Mouse (Mus musculus) kidney, adult 2 months (tissue): ENCODE data around the gene Plxna2.

ENCODE experiments used
- CTCF ChIP-seq: fragments of 200-500 bp; conservative IDR thresholded peaks from 2 replicates; pipeline ENCODE4 v1.5.1; 2011; ENCODE audit warnings: low read depth, mild to moderate bottlenecking, control low read depth, low read length, moderate library complexity, mixed read lengths; ENCODE audit not compliant: insufficient read depth, insufficient read length
- POLR2A ChIP-seq: fragments of 200-500 bp; IDR thresholded peaks from one replicate; pipeline ENCODE4 v1.6.1; 2011; ENCODE audit warnings: low read depth, low read length, control low read depth

- TF ChIP-seq POLR2A (no peak), CTCF (peak; percentile 50)
Observed at GRCm38 (mm10) chr1:194761432-194762212, 143.6 kb downstream of the Plxna2 start.
